Mouse (Mus musculus) 416B (cell line): ENCODE measurements around the gene Ankdd1b.

Experiments
- DNase-seq: peaks from one replicate; pipeline ENCODE4 v3.0.0; 2011; ENCODE audit warnings: low read depth

The Ankdd1b gene

DNA sequence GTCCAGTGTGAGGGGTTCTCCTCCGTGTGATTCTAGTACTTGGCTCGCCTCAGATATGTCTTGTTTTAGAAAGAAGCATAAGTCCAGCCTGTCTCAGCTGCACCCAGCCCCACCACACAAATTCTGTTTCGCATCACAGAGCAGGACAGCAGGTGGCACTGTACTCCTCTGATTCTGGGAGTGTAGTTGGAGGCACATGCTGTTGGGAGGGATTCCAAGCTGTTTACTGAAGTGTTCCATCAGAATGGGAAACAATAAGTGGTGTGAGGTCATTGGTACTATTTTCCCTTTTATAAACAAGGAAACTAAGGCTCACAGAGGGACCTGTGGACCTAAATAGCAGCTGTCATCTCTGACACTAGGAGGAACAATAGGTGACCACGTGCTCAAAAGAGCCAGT lies 64.0 kb downstream of the Ankdd1b start:
- peak; percentile 52 for DNase-seq

DNA sequence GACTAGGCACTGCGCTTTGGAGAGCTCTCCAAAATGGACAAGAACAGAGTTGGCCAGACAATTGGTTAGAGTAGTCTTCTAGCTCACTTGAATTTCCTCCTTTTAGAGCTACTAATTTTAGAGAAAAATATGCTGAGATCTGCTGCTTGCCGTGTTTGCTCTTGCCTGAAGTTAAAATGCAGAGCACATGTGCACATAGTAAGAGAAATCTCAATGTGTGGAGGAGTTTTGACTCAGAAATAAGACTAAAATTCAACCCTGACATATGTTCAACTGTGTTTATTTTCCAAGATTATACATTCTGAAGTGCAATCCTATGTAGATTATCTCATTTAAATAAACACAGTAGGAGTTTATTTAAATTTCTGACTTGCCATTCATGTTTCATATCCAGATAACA lies 65.5 kb downstream of the Ankdd1b start:
- no peak for DNase-seq

- no peak for DNase-seq
Observed at GRCm38 (mm10) chr13:96401251-96401650, 69.7 kb downstream of the Ankdd1b start.

- peak; percentile 5 for DNase-seq
Observed at GRCm38 (mm10) chr13:96389301-96389700, 81.7 kb downstream of the Ankdd1b start.

- peak; percentile 99 for DNase-seq
Observed at GRCm38 (mm10) chr13:96388042-96388888, 82.7 kb downstream of the Ankdd1b start, which contains the start of gene Poc5. Gene Poc5 (plus strand): TSS chr13:96388294.

- DNase-seq: peak; percentile 5
Observed at GRCm38 (mm10) chr13:96377883-96378282, 93.1 kb downstream of the Ankdd1b start.

DNA sequence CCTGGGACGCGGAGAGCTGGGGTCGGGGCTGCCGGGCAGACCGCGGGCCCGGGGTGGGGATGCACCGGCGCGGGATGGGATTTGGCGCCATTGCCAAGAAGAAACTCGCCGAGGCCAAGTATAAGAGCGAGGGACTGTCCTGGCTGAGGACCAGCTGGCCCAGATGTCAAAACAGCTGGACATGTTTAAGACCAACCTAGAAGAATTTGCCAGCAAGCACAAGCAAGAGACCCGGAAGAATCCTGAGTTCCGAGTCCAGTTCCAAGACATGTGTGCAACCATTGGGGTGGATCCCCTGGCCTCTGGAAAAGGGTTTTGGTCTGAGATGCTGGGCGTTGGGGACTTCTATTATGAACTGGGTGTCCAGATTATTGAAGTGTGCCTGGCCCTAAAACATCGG lies 94.1 kb downstream of the Ankdd1b start:
- no peak for DNase-seq

DNA sequence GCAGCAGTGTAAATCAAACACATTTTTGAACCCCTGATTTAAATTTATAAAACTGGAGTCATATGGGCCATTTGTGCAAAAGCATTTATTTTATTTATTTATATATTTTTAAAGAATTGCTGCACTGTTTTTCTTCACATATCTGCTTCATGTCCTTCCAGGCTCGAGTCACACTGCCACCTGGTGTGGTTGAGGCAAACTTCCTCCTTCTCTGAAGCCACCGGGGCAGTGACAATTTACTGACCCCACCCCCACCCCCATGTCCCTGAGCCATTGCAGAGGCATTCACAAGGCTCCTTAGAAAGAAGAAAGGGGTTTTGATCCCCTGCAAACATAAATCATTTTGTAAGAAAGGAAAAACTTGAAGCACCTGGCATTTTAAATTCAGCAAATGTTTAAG lies 95.5 kb downstream of the Ankdd1b start:
- peak; percentile 54 for DNase-seq
